Mouse (Mus musculus): ENCODE data around the gene Card11. TPM values are rescaled to one million over a fixed set of nuclear protein-coding genes. Genes with fewer than 3 reads are reported as not detected.

Gene Card11
- polyA plus RNA-seq, 1 experiment from 2014 or later: not detected

DNA sequence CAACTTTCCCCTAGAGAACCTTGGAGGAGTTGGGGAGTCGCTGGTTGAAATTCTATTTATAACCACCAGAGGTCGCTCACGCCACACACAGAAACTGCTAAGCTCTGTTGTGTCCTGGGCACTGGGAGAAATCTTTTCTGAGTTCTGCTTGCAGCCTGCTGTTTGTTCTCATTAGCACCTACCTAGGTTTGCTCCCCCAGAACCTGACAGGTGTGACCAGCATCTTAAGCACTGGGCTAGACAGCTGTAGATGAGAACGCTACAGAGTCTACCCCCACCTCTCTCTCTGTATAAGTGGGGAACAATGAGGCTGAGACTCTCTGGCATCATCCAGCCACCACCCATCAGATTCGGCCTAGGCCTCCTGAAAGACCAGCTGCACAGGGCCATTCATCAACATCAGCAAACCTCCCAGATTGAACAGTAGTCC lies 153.1 kb downstream of the Card11 start:
- ChIA-PET CTCF (interaction anchor here (0.7 to 3.5 kb wide), 15 partner anchors 11 to 1471 kb away, joined by 3 to 26 read pairs (median 3); no protein-coding TSS in a partner anchor), POLR2A (no interaction called here)
- no peak for ATAC-seq
- H3K27me3 ChIP-seq: peaks cover 11% of the 10 kb centered on the region
- DNase-seq (ENCODE audit: low read depth, low spot score): no peak
- in situ Hi-C loops (cut with MboI; ENCODE audit: low pct_unique_long_range_greater_than_20kb): no loop called here
- TF ChIP-seq CTCF (IDR thresholded peaks at IDR 0.05): peak; percentile 79

- in situ Hi-C loops (cut with MboI; ENCODE audit: low pct_unique_long_range_greater_than_20kb): no loop called here
- no peak for DNase-seq (ENCODE audit: low read depth, low spot score)
- ATAC-seq: no peak
- ChIA-PET CTCF (interaction anchor here (1.0 to 1.3 kb wide), 2 partner anchors 15 to 90 kb away, joined by 3 read pairs; no protein-coding TSS in a partner anchor), POLR2A (no interaction called here)
- H3K27me3 ChIP-seq: peaks cover 5% of the 10 kb centered on the region
- no peak for TF ChIP-seq CTCF (IDR thresholded peaks at IDR 0.05)
Observed at GRCm38 (mm10) chr5:140841942-140842341, 158.4 kb downstream of the Card11 start.

- POLR2A ChIA-PET: interaction anchor here (0.8 to 1.0 kb wide), 2 partner anchors 22 to 63 kb away, joined by 3 read pairs; no protein-coding TSS in a partner anchor
- DNase-seq (ENCODE audit: low read depth, low spot score): no peak
- in situ Hi-C loops (cut with MboI; ENCODE audit: low pct_unique_long_range_greater_than_20kb): no loop called here
- no peak for TF ChIP-seq CTCF (IDR thresholded peaks at IDR 0.05)
- no peaks in the 10 kb centered on the region for H3K27me3 ChIP-seq
- CTCF ChIA-PET: interaction anchor here (0.6 to 1.5 kb wide), 3 partner anchors 15 to 63 kb away, joined by 3 to 4 read pairs (median 3); no protein-coding TSS in a partner anchor
- no peak for ATAC-seq
Observed at GRCm38 (mm10) chr5:140831064-140831431, 169.3 kb downstream of the Card11 start.

DNA sequence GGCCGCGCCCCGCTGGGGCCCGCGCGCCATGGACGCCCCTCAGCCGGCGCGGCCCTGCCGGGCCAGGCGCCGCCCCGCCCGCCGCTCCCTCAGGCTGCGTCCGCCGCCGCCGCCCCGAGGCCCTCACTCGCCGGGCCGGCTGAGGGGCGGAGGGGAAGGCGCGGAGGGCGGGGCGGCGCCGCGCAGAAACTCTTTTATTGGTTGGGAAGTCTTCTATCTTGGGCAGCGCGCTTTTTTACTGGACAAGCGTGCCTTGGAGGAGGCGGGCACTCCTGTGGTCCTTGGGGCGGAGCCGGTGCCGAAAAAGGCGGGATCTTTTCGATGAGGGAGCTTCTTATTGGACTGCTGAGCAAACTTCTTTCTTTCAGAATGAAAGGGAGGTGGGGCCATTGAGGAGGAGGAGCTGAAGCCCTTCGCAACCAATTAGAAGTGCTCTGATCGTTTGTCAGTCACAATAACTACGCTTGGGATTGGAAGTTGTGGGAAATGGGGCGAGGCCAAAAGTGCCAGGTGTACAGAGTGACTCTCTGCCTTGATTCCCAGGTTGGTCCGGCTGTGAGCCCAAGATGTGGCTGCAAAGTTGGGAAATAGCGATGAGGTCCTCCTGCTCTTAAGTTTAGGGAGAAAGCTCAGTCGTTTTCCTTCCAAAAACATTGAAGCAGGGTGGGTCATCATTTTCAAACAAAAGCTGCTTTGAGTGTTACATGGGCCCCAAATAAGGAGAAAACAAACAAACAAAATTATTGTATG lies 169.9 kb downstream of the Card11 start, which contains the start of gene Gna12:
Gene Gna12 (minus strand): TSS at position 118 of the 750 bp plus-strand sequence.
- ChIA-PET CTCF (interaction anchor here (0.6 to 1.5 kb wide), 3 partner anchors 15 to 63 kb away, joined by 3 to 4 read pairs (median 3); no protein-coding TSS in a partner anchor), POLR2A (interaction anchor here (0.8 to 1.0 kb wide), 2 partner anchors 21 to 63 kb away, joined by 3 read pairs; no protein-coding TSS in a partner anchor)

DNA sequence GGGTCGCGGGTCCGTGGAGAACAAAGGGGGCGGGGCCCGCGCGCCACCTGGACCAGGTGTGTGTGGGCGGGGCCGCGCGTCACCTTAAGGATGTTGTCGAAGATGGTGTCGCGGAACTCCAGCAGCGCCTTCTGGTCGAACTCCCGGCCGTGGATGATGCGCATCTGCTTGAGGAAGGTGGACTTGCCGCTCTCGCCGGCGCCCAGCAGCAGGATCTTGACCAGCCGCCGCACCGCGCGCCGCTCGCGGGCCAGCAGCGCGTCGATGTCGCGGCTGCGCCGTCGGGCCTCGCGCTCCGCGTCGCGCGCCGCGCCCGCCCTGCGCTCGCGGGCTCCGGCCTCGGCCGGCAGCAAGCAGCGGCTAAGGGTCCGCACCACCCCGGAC lies 170.5 kb downstream of the Card11 start:
- DNase-seq (ENCODE audit: low read depth, low spot score) (no peak), ATAC-seq (no peak)
- CTCF ChIA-PET: interaction anchor here (1.0 to 1.5 kb wide), 2 partner anchors 12 to 16 kb away, joined by 4 read pairs; no protein-coding TSS in a partner anchor
- no peaks in the 10 kb centered on the region for H3K27me3 ChIP-seq
- TF ChIP-seq CTCF (IDR thresholded peaks at IDR 0.05): no peak
- in situ Hi-C loops (cut with MboI; ENCODE audit: low pct_unique_long_range_greater_than_20kb): loop anchor here (5.0 kb wide), 1 partner anchor 58 kb away; no protein-coding TSS in a partner anchor
- POLR2A ChIA-PET: interaction anchor here (0.7 to 1.7 kb wide), 4 partner anchors 33 to 81 kb away, joined by 3 to 6 read pairs (median 4); no protein-coding TSS in a partner anchor

More for the DNA sequence above, 169.9 kb downstream of the Card11 start, which contains the start of gene Gna12:
- DNase-seq (ENCODE audit: low read depth, low spot score) (peak; percentile 100), ATAC-seq (peak; percentile 96)
- H3K27me3 ChIP-seq: no peaks in the 10 kb centered on the region
- TF ChIP-seq CTCF (IDR thresholded peaks at IDR 0.05): no peak
- in situ Hi-C loops (cut with MboI; ENCODE audit: low pct_unique_long_range_greater_than_20kb): no loop called here

- ATAC-seq (no peak), DNase-seq (ENCODE audit: low read depth, low spot score) (no peak)
- in situ Hi-C loops (cut with MboI; ENCODE audit: low pct_unique_long_range_greater_than_20kb): loop anchor here (5.0 kb wide), 1 partner anchor 57 kb away; no protein-coding TSS in a partner anchor
- ChIA-PET POLR2A (interaction anchor here (0.7 to 1.7 kb wide), 5 partner anchors 21 to 128 kb away, joined by 3 to 6 read pairs (median 4); partner anchors contain the start of gene Iqce), CTCF (interaction anchor here (0.7 to 2.4 kb wide), 4 partner anchors 9 to 79 kb away, joined by 3 to 11 read pairs (median 4); no protein-coding TSS in a partner anchor)
- H3K27me3 ChIP-seq: no peaks in the 10 kb centered on the region
- no peak for TF ChIP-seq CTCF (IDR thresholded peaks at IDR 0.05)
Observed at GRCm38 (mm10) chr5:140829081-140829910, 171.1 kb downstream of the Card11 start.

- POLR2A ChIA-PET: interaction anchor here (0.5 to 1.7 kb wide), 5 partner anchors 20 to 83 kb away, joined by 3 to 6 read pairs (median 5); no protein-coding TSS in a partner anchor
- ATAC-seq: no peak
- no peaks in the 10 kb centered on the region for H3K27me3 ChIP-seq
- no peak for DNase-seq (ENCODE audit: low read depth, low spot score)
- TF ChIP-seq CTCF (IDR thresholded peaks at IDR 0.05): no peak
- CTCF ChIA-PET: interaction anchor here (1.4 to 2.4 kb wide), 2 partner anchors 8 to 78 kb away, joined by 3 to 11 read pairs; no protein-coding TSS in a partner anchor
- in situ Hi-C loops (cut with MboI; ENCODE audit: low pct_unique_long_range_greater_than_20kb): loop anchor here (5.0 kb wide), 1 partner anchor 56 kb away; no protein-coding TSS in a partner anchor
Observed at GRCm38 (mm10) chr5:140828363-140828762, 172.0 kb downstream of the Card11 start.

DNA sequence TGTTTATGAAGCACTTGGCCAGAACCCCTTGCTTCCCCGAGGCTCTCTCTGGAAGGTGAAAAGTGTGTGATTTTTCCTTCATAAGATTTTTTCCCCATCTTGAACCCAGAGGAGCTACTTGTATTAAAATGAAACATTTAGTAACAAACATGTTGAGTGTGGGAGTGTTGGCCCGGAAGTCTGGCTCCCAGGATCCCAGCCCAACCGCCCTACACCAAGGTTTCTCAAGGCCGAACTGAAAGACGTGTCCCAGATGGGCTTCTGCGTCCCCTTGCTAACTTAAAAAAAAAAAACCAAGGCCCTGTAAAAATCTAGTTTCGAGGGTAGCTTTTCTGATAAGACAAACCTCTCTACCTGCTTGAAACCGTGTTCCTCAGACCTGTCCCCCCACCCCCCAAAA lies 172.5 kb downstream of the Card11 start:
- H3K27me3 ChIP-seq: no peaks in the 10 kb centered on the region
- DNase-seq (ENCODE audit: low read depth, low spot score): no peak
- in situ Hi-C loops (cut with MboI; ENCODE audit: low pct_unique_long_range_greater_than_20kb): loop anchor here (5.0 kb wide), 1 partner anchor 56 kb away; no protein-coding TSS in a partner anchor
- CTCF ChIA-PET: interaction anchor here (1.1 to 2.4 kb wide), 3 partner anchors 8 to 77 kb away, joined by 3 to 11 read pairs (median 3); no protein-coding TSS in a partner anchor
- no peak for TF ChIP-seq CTCF (IDR thresholded peaks at IDR 0.05)
- POLR2A ChIA-PET: interaction anchor here (0.5 to 1.3 kb wide), 4 partner anchors 26 to 83 kb away, joined by 3 to 5 read pairs (median 3); no protein-coding TSS in a partner anchor
- no peak for ATAC-seq

- DNase-seq (ENCODE audit: low read depth, low spot score) (no peak), ATAC-seq (no peak)
- in situ Hi-C loops (cut with MboI; ENCODE audit: low pct_unique_long_range_greater_than_20kb): loop anchor here (5.0 kb wide), 1 partner anchor 55 kb away; no protein-coding TSS in a partner anchor
- no peak for TF ChIP-seq CTCF (IDR thresholded peaks at IDR 0.05)
- ChIA-PET CTCF (interaction anchor here (1.1 to 2.4 kb wide), 3 partner anchors 9 to 77 kb away, joined by 3 to 11 read pairs (median 4); no protein-coding TSS in a partner anchor), POLR2A (interaction anchor here (0.7 to 1.3 kb wide), 3 partner anchors 25 to 82 kb away, joined by 3 to 5 read pairs (median 3); no protein-coding TSS in a partner anchor)
- no peaks in the 10 kb centered on the region for H3K27me3 ChIP-seq
Observed at GRCm38 (mm10) chr5:140827413-140827812, 173.0 kb downstream of the Card11 start.

All from Patski (cell line).